Mouse (Mus musculus): Measurements from ENCODE around the gene Endou.

DNA sequence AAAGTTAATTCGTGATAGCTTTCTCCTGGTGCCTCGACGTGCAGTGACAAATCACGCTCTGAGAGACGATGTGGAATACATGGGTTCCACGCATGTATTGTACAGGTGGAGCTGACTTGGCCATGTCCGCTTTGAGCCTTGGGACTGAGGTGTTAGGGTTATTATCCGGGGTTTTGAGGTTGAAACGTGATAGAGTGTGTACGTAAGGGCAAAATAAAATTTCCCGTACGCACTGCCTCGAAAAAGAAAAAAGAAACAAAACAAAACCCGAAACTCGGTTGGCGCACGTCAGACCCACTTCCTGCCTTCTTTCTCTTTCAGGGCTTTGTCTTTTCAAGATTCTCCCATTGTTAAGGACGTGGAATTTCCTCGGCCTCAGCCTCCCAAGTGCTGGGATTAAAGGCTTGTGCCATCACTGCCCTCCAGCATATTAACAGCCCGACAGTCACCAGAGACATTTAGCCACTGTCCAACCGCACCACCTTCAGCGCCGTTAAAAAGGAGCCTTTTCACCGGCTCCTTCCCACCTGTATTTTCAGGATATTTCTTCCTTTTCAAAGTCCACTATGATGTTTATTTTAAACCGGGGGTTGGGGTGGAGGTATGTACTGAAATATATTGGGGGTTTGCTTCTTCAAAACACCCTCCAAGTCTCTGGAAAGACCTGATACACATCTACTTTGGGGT is 65.2 kb downstream of the Endou start:
- TF ChIP-seq POLR2A (IDR thresholded peaks at IDR 0.05; ENCODE audit: low read depth, low read length) (no peak), CTCF (conservative IDR thresholded peaks at IDR 0.05; ENCODE audit: insufficient read depth, insufficient read length, low read depth, low read length) (no peak)

Measured in kidney, adult 2 months (tissue).